Mouse (Mus musculus) ES-E14 (cell line): Measurements from ENCODE around the gene Fam83e.

Experiments used
- CHD2 ChIP-seq: IDR thresholded peaks from 2 replicates; pipeline ENCODE4 v1.6.1; 2014; ENCODE audit warnings: mild to moderate bottlenecking, low read depth, low read length, inconsistent platforms
- HCFC1 ChIP-seq: IDR thresholded peaks from 2 replicates; pipeline ENCODE4 v1.6.1; 2012; ENCODE audit warnings: low read length, inconsistent platforms, borderline replicate concordance; ENCODE audit not compliant: insufficient read depth
- MAFK ChIP-seq: IDR thresholded peaks from 2 replicates; pipeline ENCODE4 v1.6.1; 2014; ENCODE audit warnings: mild to moderate bottlenecking, low read depth, low read length, inconsistent platforms; ENCODE audit not compliant: insufficient read depth
- ZNF384 ChIP-seq: IDR thresholded peaks from 2 replicates; pipeline ENCODE4 v1.6.1; 2012; ENCODE audit warnings: low read depth, low read length, inconsistent platforms

GRCm38 (mm10) chr7:45681046-45681736, 39.8 kb upstream of the Fam83e start:
- TF ChIP-seq CHD2 (no peak), MAFK (no peak), ZNF384 (no peak), HCFC1 (no peak)
